Mouse (Mus musculus): ENCODE results near the gene Med10. TPM values are rescaled to one million over a fixed set of nuclear protein-coding genes. Genes with fewer than 3 reads are reported as not detected.

Gene Med10
- polyA plus RNA-seq, 1 experiment from 2014 or later: 55.1 TPM

DNA sequence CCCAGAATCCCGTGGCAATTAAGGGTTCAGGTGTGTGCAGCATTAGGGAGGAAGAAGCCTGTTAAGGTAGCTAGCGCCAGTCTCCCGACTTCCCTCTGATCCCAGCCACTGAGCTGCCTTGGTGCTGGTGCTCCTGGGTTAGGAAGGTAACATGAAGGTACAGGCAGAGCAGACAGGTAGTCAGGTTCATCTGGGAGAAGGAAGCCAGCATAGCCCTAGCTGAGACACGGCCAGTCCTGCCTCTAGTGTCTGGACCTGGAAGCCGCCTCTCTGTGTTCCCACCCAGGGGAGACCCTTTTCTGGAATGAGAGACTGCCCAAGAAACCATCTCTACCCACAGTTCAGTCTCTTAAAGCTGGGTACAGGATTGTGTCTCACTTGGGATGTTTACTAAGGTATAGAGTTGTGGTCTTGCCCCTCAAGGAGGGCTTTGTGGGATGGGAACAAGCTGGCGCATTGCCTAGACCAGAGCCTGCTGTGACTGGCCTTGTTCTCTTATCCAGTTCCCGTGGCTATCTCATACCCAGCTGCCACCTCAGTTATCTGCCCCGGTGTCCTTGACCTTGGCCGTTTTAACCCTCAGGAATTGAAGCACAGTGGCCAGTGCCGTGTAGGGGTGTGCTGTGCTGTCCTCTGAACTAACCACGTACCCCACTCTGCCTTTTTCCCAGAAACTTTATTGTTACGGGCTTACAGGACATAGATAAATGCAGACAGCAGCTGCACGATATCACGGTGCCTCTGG is 8.9 kb downstream of the Med10 start:
- Histone ChIP-seq H3K4me3 (ENCODE audit: inconsistent target) (peak overlapping the region; percentile 95), H3K79me2 (ENCODE audit: inconsistent target) (peaks cover 21% of the 10 kb centered on the region), H3K27ac (no peak overlapping the region), H3K36me3 (ENCODE audit: inconsistent target) (peaks cover 32% of the 10 kb centered on the region)
- 91% methylated on average over 14 of the region's 14 CpGs for WGBS (ENCODE audit: missing documents)

DNA sequence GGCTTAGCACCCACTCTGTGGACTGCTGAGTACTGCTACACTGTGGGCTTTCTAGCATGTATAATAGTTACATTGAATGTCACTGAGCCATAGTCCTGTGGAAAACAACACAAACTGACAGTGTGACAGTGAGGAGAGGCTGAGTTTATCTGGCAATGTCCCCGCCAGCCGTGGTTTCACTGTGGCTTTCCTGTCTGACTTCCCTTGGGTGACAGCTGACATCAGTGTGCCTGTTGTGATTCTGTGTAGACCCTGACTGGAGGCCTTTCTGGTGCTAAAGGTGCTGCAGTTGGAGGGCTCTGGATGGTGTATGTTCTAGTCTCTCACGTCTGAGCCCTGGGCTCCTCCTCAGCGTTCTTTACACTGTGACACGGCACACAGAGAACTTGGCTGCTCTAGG is 11.7 kb downstream of the Med10 start:
- Histone ChIP-seq H3K36me3 (ENCODE audit: inconsistent target) (peaks cover 42% of the 10 kb centered on the region), H3K4me3 (ENCODE audit: inconsistent target) (no peak overlapping the region)

DNA sequence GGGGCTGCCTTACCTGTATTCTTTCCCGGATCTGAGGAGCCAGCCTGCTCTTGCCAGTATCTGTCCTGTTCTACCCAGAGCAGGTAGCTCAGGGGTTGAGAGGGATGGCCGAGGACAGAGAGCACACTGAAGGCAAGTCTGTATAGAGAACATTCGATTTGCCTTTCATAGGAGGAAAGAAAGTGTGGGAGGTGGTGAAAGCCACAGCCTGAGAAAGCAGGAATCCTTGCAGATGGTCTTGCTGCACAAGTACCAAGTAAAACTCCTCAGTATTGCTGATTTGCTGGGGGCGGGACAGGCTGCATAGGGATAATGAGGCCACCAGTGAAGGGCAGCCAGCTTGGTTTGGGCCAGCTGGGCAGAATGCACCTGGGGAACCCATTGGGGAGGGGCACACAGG is 16.1 kb downstream of the Med10 start:
- H3K36me3 ChIP-seq (ENCODE audit: inconsistent target): peaks cover 38% of the 10 kb centered on the region
- H3K79me2 ChIP-seq (ENCODE audit: inconsistent target): no peaks in the 10 kb centered on the region
- no peak overlapping the region for H3K27ac ChIP-seq
- 92% methylated on average over 4 of the region's 4 CpGs for WGBS (ENCODE audit: missing documents)
- no peak overlapping the region for H3K4me3 ChIP-seq (ENCODE audit: inconsistent target)

More for the DNA sequence above, 11.7 kb downstream of the Med10 start:
- 29% methylated on average over 5 of the region's 5 CpGs for WGBS (ENCODE audit: missing documents)
- Histone ChIP-seq H3K27ac (no peak overlapping the region), H3K79me2 (ENCODE audit: inconsistent target) (peaks cover 21% of the 10 kb centered on the region)

DNA sequence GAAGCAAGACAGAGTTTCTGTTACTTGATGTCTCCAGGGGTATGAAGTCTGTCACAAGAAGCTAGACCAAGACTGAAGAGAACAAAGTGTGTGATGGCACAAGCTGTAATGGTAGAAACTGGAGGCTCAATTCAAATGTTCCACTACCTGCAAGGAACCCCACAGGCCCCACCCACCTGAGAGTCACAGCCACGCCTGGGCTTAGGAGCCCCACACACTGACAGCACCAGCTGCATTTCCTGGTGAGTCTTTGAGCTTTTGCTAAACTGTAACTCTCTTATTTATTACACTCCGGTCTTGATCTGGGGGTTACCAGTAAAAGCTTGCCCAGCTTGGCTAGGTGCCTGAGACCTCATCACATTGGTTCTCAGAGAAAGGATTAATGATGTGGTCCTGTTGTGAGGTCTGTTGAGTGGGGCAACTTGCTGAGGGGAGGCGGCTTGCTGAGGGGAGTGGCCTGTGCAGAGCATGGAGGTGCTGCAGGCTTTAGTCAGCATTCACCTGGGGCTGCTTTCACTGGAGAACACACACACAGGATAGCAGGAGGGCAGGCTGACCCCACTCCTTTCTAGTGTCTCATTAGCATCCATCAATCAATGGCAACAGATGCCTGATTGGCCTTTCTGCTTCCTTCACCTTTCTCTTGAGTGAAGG is 19.1 kb downstream of the Med10 start:
- no peak overlapping the region for H3K27ac ChIP-seq
- WGBS (ENCODE audit: missing documents): 49% methylated on average over 3 of the region's 3 CpGs
- no peak overlapping the region for H3K4me3 ChIP-seq (ENCODE audit: inconsistent target)
- peaks cover 8% of the 10 kb centered on the region; the same call in 1 of the 2 replicates for H3K36me3 ChIP-seq (ENCODE audit: inconsistent target)
- no peaks in the 10 kb centered on the region for H3K79me2 ChIP-seq (ENCODE audit: inconsistent target)

DNA sequence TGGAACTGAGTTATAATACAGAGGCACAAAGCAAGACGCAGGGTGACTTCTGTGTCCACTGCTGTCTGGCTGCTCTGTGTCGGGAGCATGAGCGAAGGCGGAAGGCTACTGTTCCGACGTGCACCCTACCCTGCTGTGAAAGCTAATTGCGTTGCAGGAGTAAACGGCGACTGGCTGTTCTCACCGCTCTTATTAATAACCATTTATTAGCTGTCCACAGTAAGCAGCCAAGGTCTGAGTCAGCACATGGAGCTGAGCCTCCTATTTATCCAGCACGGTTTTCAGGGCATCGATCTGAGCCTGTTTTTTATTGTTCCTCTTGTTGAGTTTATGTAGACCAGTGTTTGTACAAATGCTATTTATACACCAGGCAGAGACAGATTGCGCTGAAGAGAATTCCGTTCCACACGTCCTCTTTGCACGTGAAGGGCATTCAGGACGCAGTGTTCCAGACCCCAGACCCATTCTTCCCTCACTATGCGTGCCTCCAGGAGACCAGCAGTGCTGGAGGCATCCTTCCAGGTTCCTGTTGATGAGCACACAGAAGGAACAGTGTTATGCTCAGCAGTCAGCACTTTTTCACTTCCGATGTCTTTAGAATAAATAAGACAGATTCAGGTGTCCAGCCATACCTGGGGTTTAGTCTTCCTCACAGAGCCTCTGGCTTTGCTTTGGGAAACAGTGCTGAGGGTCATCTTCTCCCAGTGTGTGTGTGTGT is 21.9 kb downstream of the Med10 start:
- H3K36me3 ChIP-seq (ENCODE audit: inconsistent target): no peaks in the 10 kb centered on the region
- no peak overlapping the region for H3K27ac ChIP-seq
- WGBS (ENCODE audit: missing documents): 88% methylated on average over 19 of the region's 19 CpGs
- H3K79me2 ChIP-seq (ENCODE audit: inconsistent target): no peaks in the 10 kb centered on the region
- H3K4me3 ChIP-seq (ENCODE audit: inconsistent target): no peak overlapping the region

DNA sequence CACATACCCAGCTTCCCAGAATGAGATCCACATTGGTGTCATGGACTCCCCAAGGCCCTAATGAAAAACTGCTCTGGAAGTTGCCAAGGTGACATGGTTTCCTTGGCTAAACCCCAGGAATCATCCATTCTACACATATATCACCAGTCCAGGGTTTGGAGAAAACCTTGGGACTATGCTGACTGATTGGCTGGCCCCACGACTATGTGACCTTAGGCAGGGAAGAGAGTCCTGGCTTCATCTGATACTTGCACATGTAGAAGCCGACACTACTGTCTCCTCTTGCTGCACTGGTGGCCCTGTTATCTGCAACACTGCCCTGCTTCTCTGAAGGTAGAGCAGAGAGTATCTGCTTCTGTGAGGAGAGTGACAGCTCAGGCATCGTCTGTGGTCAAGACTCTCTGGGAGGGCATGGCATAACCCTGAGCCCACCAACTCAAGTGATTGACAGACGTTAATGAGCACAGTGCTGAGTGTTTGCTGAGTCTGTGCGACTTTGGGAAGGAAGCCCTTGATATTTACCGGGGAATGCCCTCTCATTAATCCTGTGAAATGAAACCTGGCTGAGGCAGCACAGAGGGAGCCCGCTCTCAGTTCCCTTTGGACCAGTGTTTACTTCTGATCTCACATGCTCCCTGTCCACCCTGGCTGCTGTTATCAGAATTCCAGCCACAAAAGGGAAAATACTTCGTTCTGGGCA is 23.4 kb downstream of the Med10 start:
- WGBS (ENCODE audit: missing documents): 73% methylated on average over 8 of the region's 8 CpGs
- Histone ChIP-seq H3K27ac (no peak overlapping the region), H3K79me2 (ENCODE audit: inconsistent target) (no peaks in the 10 kb centered on the region), H3K36me3 (ENCODE audit: inconsistent target) (no peaks in the 10 kb centered on the region), H3K4me3 (ENCODE audit: inconsistent target) (no peak overlapping the region)

DNA sequence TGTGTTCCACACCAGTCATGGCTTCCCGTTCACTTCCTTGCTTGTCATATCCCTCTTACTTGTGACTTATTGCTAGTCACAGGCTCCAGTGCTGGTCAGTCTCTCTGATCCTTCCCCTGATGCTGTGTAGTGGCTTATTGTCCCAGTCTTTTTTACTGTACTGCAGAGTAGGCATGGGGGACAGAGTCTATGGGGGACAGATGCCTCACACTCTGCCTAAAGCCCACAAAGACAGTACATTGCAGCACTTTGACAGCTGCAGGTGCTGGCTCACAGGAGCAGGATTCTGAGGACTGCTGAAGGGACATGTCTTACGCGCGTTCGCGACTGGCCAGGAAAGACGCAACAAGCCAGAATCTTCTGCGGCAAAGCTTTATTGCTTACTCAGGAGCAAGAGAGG is 28.4 kb downstream of the Med10 start:
- Histone ChIP-seq H3K36me3 (ENCODE audit: inconsistent target) (no peaks in the 10 kb centered on the region), H3K27ac (no peak overlapping the region), H3K79me2 (ENCODE audit: inconsistent target) (no peaks in the 10 kb centered on the region), H3K4me3 (ENCODE audit: inconsistent target) (no peak overlapping the region)
- WGBS (ENCODE audit: missing documents): 92% methylated on average over 3 of the region's 8 CpGs

DNA sequence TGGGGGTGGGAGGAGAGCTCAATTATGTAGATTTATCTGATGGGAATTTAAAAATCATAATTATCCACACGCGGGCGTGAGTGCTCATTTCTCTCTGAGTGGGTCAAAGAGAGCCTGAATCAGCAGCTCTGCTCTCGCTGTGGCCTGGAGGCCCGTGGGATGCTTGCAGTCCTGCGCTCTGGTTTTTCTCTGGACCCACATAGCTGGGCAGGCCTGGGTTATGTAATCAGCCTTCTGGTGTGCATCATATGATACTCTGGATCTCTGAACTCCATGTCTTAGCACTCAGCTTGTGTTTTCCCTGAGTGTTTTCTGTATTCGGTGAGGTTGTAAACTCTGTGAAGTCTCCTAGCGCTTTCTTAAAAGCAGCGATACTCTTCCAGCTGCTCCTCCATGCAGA is 30.4 kb downstream of the Med10 start:
- Histone ChIP-seq H3K36me3 (ENCODE audit: inconsistent target) (no peaks in the 10 kb centered on the region), H3K79me2 (ENCODE audit: inconsistent target) (no peaks in the 10 kb centered on the region), H3K27ac (no peak overlapping the region), H3K4me3 (ENCODE audit: inconsistent target) (no peak overlapping the region)
- WGBS (ENCODE audit: missing documents): 96% methylated on average over 8 of the region's 9 CpGs

DNA sequence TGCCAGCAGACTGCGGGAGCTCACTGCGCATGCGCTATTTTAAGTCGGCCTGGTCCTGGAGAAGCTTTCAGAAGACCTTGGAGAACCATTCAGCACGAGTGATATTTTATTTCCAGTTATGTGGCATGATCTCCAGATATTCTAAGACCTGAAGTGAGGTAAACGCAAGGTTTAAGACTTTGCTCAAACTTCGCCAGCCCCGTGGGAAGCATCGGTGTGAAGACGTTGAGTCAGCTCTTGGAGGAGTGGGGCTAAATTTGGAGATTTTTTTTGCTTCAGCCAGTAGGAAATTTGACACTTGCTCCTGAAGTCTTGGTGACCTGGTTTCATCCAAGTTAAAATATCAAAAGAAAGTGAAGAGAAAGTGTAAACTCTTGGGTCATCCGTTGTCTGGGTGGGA is 31.2 kb downstream of the Med10 start:
- Histone ChIP-seq H3K79me2 (ENCODE audit: inconsistent target) (no peaks in the 10 kb centered on the region), H3K27ac (no peak overlapping the region), H3K4me3 (ENCODE audit: inconsistent target) (no peak overlapping the region), H3K36me3 (ENCODE audit: inconsistent target) (no peaks in the 10 kb centered on the region)
- WGBS (ENCODE audit: missing documents): 92% methylated on average over 11 of the region's 11 CpGs

DNA sequence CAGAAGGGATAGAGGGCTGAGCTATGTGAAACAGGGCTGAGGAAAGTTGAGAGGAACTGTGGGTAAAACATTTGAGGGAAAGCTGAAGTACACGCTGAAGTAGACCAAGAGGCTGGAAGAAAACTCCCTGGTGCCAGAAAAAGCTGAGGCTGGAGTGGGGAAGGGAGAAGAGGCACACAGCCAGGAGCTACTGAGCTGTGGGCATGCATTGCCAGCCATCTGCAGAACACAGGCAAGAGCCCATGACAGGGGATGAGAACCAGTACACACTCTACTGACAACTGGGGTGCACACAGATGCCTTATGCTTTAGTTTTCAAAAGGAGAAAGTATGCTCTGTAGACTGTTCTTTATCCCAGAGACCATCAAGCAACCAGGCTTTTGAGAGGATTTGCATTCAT is 43.4 kb downstream of the Med10 start:
- H3K79me2 ChIP-seq (ENCODE audit: inconsistent target): no peaks in the 10 kb centered on the region
- H3K4me3 ChIP-seq (ENCODE audit: inconsistent target): no peak overlapping the region
- no peak overlapping the region for H3K27ac ChIP-seq
- WGBS (ENCODE audit: missing documents): 100% methylated on average over 1 of the region's 1 CpGs
- H3K36me3 ChIP-seq (ENCODE audit: inconsistent target): no peaks in the 10 kb centered on the region

DNA sequence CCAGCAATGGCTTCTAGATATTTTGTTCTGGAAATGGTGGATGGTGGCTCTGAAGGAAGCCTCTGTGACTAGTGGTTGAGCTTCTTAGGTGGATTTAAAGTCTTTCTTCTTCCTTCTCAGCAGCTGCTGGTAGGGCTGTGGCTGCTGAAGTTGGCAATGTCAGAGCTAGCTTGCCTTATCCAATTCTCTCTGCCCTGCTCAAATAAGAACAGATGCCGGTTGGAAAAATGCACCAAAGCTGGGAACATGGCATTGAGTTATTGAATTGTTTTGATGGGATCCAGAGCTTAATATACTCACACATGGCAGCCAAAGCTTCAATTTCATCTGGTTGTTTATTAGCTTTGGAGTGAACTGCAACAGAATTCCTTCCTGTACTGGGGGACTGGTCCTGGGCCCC is 47.4 kb downstream of the Med10 start:
- no peak overlapping the region for H3K27ac ChIP-seq
- no peaks in the 10 kb centered on the region for H3K36me3 ChIP-seq (ENCODE audit: inconsistent target)
- WGBS (ENCODE audit: missing documents): 77% methylated on average over 1 of the region's 1 CpGs
- no peaks in the 10 kb centered on the region for H3K79me2 ChIP-seq (ENCODE audit: inconsistent target)
- no peak overlapping the region for H3K4me3 ChIP-seq (ENCODE audit: inconsistent target)

DNA sequence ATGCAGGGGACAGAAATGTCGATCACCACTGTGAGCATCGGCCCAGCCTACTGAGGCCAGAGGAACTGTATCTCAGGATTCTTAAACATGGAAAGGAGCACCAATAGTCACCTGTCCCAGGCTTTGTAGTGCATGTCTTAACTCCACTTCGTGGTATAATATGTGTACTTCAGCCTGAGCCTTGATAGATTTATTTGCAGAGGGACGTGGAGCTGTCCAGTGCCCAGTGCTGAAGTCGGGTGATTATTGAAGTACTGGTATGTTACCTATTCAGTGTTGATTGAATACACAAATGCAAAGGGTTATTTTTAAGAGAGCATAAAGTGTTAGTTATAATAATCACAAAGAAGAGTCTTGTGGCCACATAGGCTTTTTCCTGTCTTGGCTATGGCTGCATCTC is 50.1 kb downstream of the Med10 start:
- Histone ChIP-seq H3K27ac (no peak overlapping the region), H3K4me3 (ENCODE audit: inconsistent target) (no peak overlapping the region), H3K79me2 (ENCODE audit: inconsistent target) (no peaks in the 10 kb centered on the region), H3K36me3 (ENCODE audit: inconsistent target) (no peaks in the 10 kb centered on the region)
- 53% methylated on average over 5 of the region's 5 CpGs for WGBS (ENCODE audit: missing documents)

DNA sequence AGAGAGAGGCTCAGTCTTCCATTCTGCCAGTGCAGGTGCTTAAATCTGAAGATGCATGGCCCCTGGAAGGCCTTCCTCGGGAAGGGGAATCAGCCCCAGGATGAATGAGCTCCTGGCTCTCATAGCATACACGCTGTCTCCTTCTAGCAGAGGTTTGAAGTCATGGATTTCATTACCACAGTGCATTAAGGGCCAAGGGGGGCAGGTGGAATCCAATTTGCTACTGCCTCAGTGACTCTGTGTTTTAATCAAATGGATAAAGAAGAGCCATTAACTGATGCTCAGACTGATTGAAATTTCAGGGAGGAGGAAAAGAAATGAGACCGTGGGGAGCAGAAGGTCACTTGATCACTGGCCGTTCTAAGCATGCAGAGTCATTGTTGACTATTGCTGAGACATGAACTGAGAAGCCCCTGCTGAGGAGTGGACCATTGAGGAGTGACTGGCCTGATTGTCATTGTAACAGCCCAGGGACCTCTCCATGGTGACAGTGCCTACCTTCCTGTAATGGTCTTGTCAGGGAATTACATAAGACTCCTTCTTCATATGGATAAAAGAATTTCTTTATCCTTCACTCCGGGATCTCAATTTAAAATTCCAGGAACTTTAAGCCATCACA is 51.3 kb downstream of the Med10 start:
- Histone ChIP-seq H3K4me3 (ENCODE audit: inconsistent target) (no peak overlapping the region), H3K79me2 (ENCODE audit: inconsistent target) (no peaks in the 10 kb centered on the region), H3K27ac (no peak overlapping the region), H3K36me3 (ENCODE audit: inconsistent target) (no peaks in the 10 kb centered on the region)
- 74% methylated on average over 5 of the region's 5 CpGs for WGBS (ENCODE audit: missing documents)

DNA sequence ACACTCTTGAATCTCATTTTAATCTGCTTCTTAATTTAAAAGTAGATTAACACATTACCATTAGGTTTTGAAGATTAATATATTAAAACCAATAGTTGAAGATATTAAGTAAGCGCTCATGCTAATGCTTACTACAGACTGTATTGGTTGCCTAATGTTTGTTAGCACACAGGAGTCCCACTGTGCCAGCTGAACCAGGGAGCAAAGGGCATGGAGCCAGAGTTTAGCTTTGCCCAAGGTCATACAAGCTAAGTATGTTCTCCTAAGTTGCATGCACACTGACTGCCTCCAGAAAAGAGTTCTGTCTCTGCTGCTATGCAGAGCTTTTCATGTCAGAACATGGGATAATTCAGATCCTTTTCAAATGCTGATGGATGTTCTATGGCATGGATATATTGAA is 53.7 kb downstream of the Med10 start:
- no peaks in the 10 kb centered on the region for H3K36me3 ChIP-seq (ENCODE audit: inconsistent target)
- 94% methylated on average over 1 of the region's 1 CpGs for WGBS (ENCODE audit: missing documents)
- no peak overlapping the region for H3K4me3 ChIP-seq (ENCODE audit: inconsistent target)
- H3K79me2 ChIP-seq (ENCODE audit: inconsistent target): no peaks in the 10 kb centered on the region
- no peak overlapping the region for H3K27ac ChIP-seq

All from macrophage (primary cell).